Mouse (Mus musculus) brain, embryonic 18.5 days (tissue): ENCODE data around the gene Zdhhc7.

Experiments
- DNase-seq: peaks from one replicate; pipeline ENCODE4 v3.0.0-alpha.2; 2012; ENCODE audit warnings: low read depth, low spot score

The Zdhhc7 gene

DNA sequence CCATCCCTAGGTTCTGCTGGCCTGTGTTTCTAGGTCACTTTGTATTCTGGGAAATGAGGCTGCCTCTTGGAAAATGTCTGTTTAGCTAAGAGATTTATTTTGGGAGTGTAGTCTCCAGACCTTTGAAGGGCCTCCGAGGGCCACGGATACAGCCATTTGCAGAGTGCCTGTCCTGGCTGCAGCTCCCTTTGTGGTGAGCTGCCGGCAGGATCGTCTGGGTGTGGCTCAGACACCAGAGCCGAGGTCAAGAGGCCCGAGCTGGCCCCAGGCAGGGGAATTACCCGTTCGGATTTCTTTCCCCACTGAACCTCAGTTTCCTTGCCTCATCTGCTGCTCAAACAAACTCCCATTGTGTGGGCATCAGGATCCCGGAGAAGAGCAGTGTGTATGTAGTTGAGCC, 65.2 kb downstream of the Zdhhc7 start:
- no peak for DNase-seq

DNA sequence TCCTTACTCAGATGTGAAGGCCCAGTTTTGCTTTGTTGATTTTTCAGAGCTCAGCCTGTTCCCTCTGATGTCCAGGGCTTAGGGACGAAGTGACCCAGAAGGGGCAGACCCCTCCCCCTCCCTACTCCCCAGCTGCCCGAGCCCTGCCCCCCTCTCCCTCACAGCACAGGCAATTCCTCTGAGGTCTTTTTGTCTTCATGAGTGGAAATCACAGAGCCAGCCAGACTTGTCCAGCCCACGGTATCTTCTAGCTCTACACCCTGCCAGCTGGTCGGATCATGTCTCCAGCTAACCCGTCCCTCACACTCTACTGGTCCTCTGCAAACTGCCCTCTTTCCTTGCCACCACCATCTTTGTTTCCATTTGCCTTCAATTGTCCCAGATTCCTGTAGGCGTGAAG, 66.8 kb downstream of the Zdhhc7 start:
- DNase-seq, result no peak

DNA sequence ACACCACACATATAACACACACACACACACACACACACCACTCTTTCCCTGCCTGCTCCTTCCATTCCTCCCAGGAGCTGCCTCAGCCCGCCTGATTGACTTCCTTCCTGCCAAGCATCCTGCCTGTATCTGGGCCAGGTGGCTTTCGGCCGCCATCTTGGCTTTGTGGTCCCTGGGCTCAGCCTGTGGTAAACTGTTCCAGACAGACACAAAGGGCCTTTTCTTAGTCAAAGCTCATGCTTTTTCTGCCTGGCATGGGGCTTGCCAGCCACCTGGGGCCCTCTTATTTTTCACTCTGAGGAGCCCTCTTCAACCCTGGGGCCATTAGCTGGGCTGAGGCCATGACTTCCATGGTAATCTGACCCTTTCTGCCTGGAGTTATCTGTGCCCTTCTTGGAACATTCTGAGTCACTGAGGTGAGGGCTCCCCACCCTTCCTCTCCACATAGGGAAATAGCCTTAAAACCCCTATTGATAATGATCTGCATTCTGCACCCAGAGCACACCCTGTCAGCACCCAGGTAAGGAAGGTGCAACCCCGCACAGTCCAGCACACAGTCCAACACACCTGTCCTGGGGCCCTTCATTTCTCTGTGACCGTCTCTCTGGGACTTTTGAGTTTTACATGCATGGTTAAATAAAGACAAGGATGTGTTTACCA, 68.6 kb downstream of the Zdhhc7 start:
- no peak for DNase-seq
